Mouse (Mus musculus): ENCODE results near the gene N4bp1. TPM values are rescaled to one million over a fixed set of nuclear protein-coding genes. Genes with fewer than 3 reads are reported as not detected.

The N4bp1 gene
- polyA plus RNA-seq, 1 experiment from 2014 or later = 11.9 TPM

DNA sequence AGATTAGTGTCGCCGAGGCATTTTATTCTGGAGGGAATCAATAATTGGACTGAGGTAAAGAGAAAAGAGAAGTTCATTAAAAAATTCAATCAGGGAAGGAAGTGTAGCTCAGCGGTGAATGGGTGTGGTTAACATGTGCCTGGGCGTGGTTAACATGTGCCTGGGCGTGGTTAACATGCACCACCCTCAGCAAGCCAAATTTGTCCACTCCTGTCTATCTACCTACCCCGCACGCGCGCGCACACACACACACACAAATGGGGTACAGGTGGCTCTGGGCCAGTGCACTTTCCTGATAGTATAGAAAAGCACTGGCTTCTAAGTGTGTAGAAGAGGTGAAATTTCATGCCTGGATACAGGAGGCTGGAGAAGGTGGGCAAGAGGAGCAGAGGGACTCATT, 119.9 kb downstream of the N4bp1 start:
- no peaks in the 10 kb centered on the region for H3K27me3 ChIP-seq (ENCODE audit: control insufficient read depth, insufficient read depth, low read length)
- no peaks in the 10 kb centered on the region for H3K9me3 ChIP-seq (ENCODE audit: control insufficient read depth, low read length)
- H3K4me2 ChIP-seq (replicated peaks; ENCODE audit: low read depth, low read length) = no peak overlapping the region
- no peak for DNase-seq (ENCODE audit: low spot score)
- H3K36me3 ChIP-seq (ENCODE audit: control insufficient read depth, insufficient read depth, low read length) = no peaks in the 10 kb centered on the region
- no peak for ATAC-seq (ENCODE audit: low FRiP score)
- WGBS = 91% methylated on average over 10 of the region's 10 CpGs
- H3K4me3 ChIP-seq (ENCODE audit: low read depth, low read length) = no peak overlapping the region
- no peak overlapping the region for H3K27ac ChIP-seq (ENCODE audit: low read depth, low read length)
- no peak overlapping the region for H3K9ac ChIP-seq (ENCODE audit: low read depth, low read length)
- H3K4me1 ChIP-seq (replicated peaks; ENCODE audit: control insufficient read depth, insufficient read depth, low read length) = no peaks in the 10 kb centered on the region

DNA sequence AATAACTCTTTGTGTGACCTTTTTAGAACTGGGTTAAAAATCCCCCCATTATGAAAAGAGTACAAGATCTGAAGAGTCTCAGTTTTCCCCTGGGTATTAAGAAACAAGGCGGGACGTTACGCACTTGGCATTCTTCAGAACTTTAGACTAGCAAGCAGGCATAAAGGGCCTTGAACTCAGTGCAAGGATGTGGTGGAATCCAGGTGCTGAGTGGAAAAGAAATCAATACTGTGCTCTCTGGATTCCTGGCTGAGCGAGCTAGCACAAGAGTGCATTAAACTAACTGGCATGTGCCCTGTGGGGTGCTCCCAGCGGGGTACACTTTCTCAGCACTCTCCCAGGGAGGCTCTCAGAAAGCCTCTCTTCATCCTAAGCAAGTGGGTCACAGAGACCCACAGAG, 122.3 kb downstream of the N4bp1 start:
- no peaks in the 10 kb centered on the region for H3K27me3 ChIP-seq (ENCODE audit: control insufficient read depth, insufficient read depth, low read length)
- ATAC-seq (ENCODE audit: low FRiP score) = no peak
- H3K36me3 ChIP-seq (ENCODE audit: control insufficient read depth, insufficient read depth, low read length) = no peaks in the 10 kb centered on the region
- H3K4me3 ChIP-seq (ENCODE audit: low read depth, low read length) = no peak overlapping the region
- H3K27ac ChIP-seq (ENCODE audit: low read depth, low read length) = no peak overlapping the region
- no peak overlapping the region for H3K4me2 ChIP-seq (replicated peaks; ENCODE audit: low read depth, low read length)
- WGBS = 51% methylated on average over 5 of the region's 5 CpGs
- H3K9me3 ChIP-seq (ENCODE audit: control insufficient read depth, low read length) = no peaks in the 10 kb centered on the region
- no peak for DNase-seq (ENCODE audit: low spot score)
- no peaks in the 10 kb centered on the region for H3K4me1 ChIP-seq (replicated peaks; ENCODE audit: control insufficient read depth, insufficient read depth, low read length)
- H3K9ac ChIP-seq (ENCODE audit: low read depth, low read length) = no peak overlapping the region

DNA sequence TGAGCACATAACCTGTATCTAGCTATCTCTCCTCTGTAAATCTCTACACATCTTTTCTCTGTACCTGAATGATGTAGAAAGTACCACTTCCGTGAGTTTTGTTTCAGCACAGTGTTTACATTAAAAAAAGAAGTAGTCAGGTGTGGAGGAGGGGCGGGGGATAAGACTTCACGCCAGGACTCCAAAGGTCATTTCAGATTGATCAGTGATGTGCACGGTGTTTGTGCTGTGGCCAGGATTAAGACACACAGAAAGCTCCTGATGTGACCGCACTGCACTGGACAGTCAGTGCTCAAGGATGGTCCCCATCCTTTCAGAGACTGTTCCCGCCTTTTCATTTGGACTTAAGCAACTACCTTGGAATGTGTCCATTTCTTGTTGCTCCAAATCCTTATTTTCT, 124.3 kb downstream of the N4bp1 start:
- ATAC-seq (ENCODE audit: low FRiP score) = no peak
- no peak overlapping the region for H3K27ac ChIP-seq (ENCODE audit: low read depth, low read length)
- no peaks in the 10 kb centered on the region for H3K9me3 ChIP-seq (ENCODE audit: control insufficient read depth, low read length)
- H3K4me3 ChIP-seq (ENCODE audit: low read depth, low read length) = no peak overlapping the region
- H3K9ac ChIP-seq (ENCODE audit: low read depth, low read length) = no peak overlapping the region
- no peaks in the 10 kb centered on the region for H3K36me3 ChIP-seq (ENCODE audit: control insufficient read depth, insufficient read depth, low read length)
- H3K27me3 ChIP-seq (ENCODE audit: control insufficient read depth, insufficient read depth, low read length) = no peaks in the 10 kb centered on the region
- 0 out of 2 replicates have a peak, but pooled peaks cover 2% of the 10 kb centered on the region for H3K4me1 ChIP-seq (replicated peaks; ENCODE audit: control insufficient read depth, insufficient read depth, low read length)
- WGBS = 83% methylated on average over 6 of the region's 6 CpGs
- no peak for DNase-seq (ENCODE audit: low spot score)
- H3K4me2 ChIP-seq (replicated peaks; ENCODE audit: low read depth, low read length) = no peak overlapping the region

DNA sequence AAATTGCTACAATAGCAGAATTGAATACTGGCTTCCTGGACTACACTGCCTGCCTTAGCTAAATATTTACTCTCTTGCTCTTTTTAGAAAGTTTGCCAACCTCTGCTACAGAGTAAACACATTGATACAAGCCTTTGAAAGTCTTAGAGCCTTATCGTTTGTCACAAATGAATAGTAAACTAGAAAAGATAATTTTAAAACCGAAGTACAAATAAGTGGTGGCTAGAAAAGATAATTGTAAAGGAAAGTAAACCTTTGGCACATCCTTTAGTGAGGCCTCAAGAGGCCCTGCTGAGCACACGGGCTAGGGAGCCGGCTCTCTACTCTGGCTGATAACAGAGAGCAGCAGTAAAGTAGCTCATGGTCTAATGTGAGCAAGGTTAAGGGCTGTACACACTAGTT, 126.0 kb downstream of the N4bp1 start:
- Histone ChIP-seq H3K9ac (ENCODE audit: low read depth, low read length) (no peak overlapping the region), H3K27ac (ENCODE audit: low read depth, low read length) (no peak overlapping the region), H3K9me3 (ENCODE audit: control insufficient read depth, low read length) (no peaks in the 10 kb centered on the region), H3K27me3 (ENCODE audit: control insufficient read depth, insufficient read depth, low read length) (no peaks in the 10 kb centered on the region), H3K4me3 (ENCODE audit: low read depth, low read length) (no peak overlapping the region), H3K4me2 (replicated peaks; ENCODE audit: low read depth, low read length) (no peak overlapping the region), H3K4me1 (replicated peaks; ENCODE audit: control insufficient read depth, insufficient read depth, low read length) (0 out of 2 replicates have a peak, but pooled peaks cover 2% of the 10 kb centered on the region), H3K36me3 (ENCODE audit: control insufficient read depth, insufficient read depth, low read length) (no peaks in the 10 kb centered on the region)
- no peak for ATAC-seq (ENCODE audit: low FRiP score)
- WGBS = 69% methylated on average over 4 of the region's 4 CpGs
- no peak for DNase-seq (ENCODE audit: low spot score)

DNA sequence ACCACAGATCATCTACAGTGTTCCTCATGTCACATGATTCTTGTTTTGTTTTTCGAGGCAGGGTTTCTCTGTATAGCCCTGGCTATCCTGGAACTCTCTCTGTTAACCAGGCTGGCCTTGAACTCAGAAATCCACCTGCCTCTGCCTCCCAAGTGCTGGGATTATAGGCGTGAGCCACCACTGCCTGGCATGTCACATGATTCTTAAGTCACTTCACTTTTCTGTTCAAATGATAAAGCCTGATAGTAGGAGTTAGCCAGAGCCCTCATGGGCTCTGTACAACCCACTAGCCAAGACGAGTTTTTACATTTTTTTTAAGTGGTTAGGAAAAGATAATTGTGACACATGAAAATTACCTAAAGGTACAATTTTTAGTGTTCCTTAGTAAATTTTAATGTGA, 126.4 kb downstream of the N4bp1 start:
- no peak overlapping the region for H3K9ac ChIP-seq (ENCODE audit: low read depth, low read length)
- H3K27me3 ChIP-seq (ENCODE audit: control insufficient read depth, insufficient read depth, low read length) = no peaks in the 10 kb centered on the region
- DNase-seq (ENCODE audit: low spot score) (no peak), ATAC-seq (ENCODE audit: low FRiP score) (no peak)
- 0 out of 2 replicates have a peak, but pooled peaks cover 2% of the 10 kb centered on the region for H3K4me1 ChIP-seq (replicated peaks; ENCODE audit: control insufficient read depth, insufficient read depth, low read length)
- no peaks in the 10 kb centered on the region for H3K36me3 ChIP-seq (ENCODE audit: control insufficient read depth, insufficient read depth, low read length)
- H3K4me3 ChIP-seq (ENCODE audit: low read depth, low read length) = no peak overlapping the region
- WGBS = 83% methylated on average over 3 of the region's 3 CpGs
- no peak overlapping the region for H3K4me2 ChIP-seq (replicated peaks; ENCODE audit: low read depth, low read length)
- no peaks in the 10 kb centered on the region for H3K9me3 ChIP-seq (ENCODE audit: control insufficient read depth, low read length)
- no peak overlapping the region for H3K27ac ChIP-seq (ENCODE audit: low read depth, low read length)

Other genes with a start within 250 kb of the N4bp1 start
- gene Gm10638, start 139.6 kb downstream of the N4bp1 start, polyA plus RNA-seq (2014; fragmentation: Nextera tagmentation; extraction: Ambion mirVana) = 5.9 and 6.3 TPM in 2 replicates
- gene Siah1a, start 139.3 kb downstream of the N4bp1 start, polyA plus RNA-seq (2014; fragmentation: Nextera tagmentation; extraction: Ambion mirVana) = 78.8 and 82.9 TPM in 2 replicates

All from hindbrain, embryonic 11.5 days (tissue).